Mouse (Mus musculus): ENCODE results near the gene Gm21103. TPM values are rescaled to one million over a fixed set of nuclear protein-coding genes. Genes with fewer than 3 reads are reported as not detected.

The Gm21103 gene
- under 1 TPM in 1 of 2 experiments, not detected in 1; 0.34 TPM for polyA plus RNA-seq (2017; shearing (Covaris generic))

GRCm38 (mm10) chr14:6304743-6305142 lies at the start of gene Gm21103:
TSS of gene Gm21103 (minus strand) at chr14:6304843.

DNA sequence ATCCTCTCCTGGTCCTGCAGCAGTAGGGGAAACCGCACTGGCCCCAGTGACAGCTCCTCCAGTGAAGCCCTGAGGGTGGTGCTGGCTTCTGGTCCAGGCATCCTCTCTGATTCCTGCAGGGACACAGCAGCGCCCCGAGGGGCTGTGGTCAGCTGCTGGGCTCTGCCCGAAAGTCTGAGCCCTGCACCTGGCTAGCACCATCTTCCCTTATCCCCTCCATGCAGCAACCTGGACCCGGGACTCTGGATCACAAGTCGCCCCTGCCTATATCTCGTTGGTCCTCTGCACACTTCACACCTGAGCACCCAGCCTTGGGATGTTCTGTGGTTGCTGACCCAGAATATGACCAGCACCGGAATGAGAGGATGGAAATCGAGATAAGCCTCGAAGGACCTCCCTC lies 38.9 kb upstream of the Gm21103 start, which contains the start of gene Gm3618:
TSS of gene Gm3618 (minus strand) at position 101 of the 400 bp plus-strand sequence.

DNA sequence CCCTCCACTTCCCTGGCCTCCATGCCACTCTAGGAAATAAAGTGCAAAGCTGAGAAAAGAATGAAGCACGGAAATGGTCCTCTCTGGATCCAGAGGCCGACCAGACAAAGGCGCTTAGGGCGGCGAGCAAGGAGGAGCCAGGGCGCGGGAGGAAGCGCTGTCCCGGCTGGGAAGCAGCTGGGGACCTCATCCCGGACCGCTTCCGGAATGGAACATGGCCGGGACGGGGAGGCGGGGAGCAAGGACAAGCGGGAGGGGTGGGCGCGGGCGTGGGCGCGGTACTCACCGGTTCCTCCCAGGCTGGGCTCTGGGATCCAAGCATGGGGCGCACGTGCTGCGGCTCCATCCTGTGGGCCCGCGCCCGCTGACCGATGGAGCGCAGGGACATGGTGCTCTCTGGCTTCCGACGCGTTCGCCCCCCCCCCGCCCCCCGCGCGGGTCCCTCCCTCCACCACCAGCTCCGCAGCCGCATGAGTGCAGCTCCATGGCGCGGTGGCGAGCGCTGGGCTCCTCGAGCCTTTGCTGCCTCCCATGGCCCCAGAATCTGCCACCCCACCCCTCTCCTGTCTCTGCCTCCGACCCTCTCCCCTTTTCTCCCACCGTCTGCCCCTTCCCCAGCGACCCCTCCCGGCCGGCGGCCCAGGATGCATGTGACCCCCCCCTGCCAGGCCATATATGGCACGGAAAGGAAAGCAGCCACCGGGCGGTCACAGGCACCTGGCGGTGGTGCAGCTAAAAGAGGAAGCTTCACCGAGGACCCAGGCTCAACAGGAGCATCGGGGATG lies 17.5 kb downstream of the Gm21103 start, which contains the start of gene Gm3411:
TSS of gene Gm3411 (minus strand) at position 320 of the 785 bp plus-strand sequence.

Other genes with a start within 250 kb of the Gm21103 start
- not detected for gene Gm6337, start 246.6 kb downstream of the Gm21103 start, polyA plus RNA-seq (2017; shearing (Covaris generic))
- under 1 TPM; 0.16 to 0.26 TPM for gene Gm8206, start 210.9 kb downstream of the Gm21103 start, polyA plus RNA-seq (2017; shearing (Covaris generic))
- gene Gm3468, start 196.2 kb downstream of the Gm21103 start, polyA plus RNA-seq (2017; shearing (Covaris generic)): 1 to 10 TPM; 2.9 to 4.1 TPM
- gene Gm3476, start 179.0 kb downstream of the Gm21103 start, polyA plus RNA-seq (2017; shearing (Covaris generic)): under 1 TPM in 1 of 2 experiments, not detected in 1; 0.68 TPM
- under 1 TPM in 1 of 2 experiments, not detected in 1; 0.11 TPM for gene Gm21560, start 85.6 kb downstream of the Gm21103 start, polyA plus RNA-seq (2017; shearing (Covaris generic))
- gene Gm3411, start 17.6 kb downstream of the Gm21103 start, polyA plus RNA-seq (2017; shearing (Covaris generic)): 1 to 10 TPM; 1.4 to 2.8 TPM
- not detected for gene Gm3618, start 38.8 kb upstream of the Gm21103 start, polyA plus RNA-seq (2017; shearing (Covaris generic))
- not detected for gene Gm16440, start 85.5 kb upstream of the Gm21103 start, polyA plus RNA-seq (2017; shearing (Covaris generic))
- gene Gm3591, start 107.6 kb upstream of the Gm21103 start, polyA plus RNA-seq (2017; shearing (Covaris generic)): 1 to 10 TPM in 1 of 2 experiments, under 1 TPM in 1; 0.24 to 1.6 TPM
- not detected for gene Gm3594, start 139.8 kb upstream of the Gm21103 start, polyA plus RNA-seq (2017; shearing (Covaris generic))
- gene Gm8356, start 232.4 kb upstream of the Gm21103 start, polyA plus RNA-seq (2017; shearing (Covaris generic)): under 1 TPM in 1 of 2 experiments, not detected in 1; 0.31 TPM

Data from activated CD4-positive, CD25-positive, alpha-beta regulatory T cell (primary cell).